Mouse (Mus musculus) forebrain, postnatal 0 days (tissue): ENCODE results near the gene Dpep3. TPM values are rescaled to one million over a fixed set of nuclear protein-coding genes. Genes with fewer than 3 reads are reported as not detected.

Experiments
- ATAC-seq: fragments of 200-750 bp; cut with Nextera tagmentation; 2 replicates; pipeline ENCODE4 v1.8.0; 2017; ENCODE audit warnings: mild to moderate bottlenecking, moderate library complexity
- DNase-seq: peaks from one replicate; pipeline ENCODE4 v3.0.0-alpha.2; 2015
- H3K27ac ChIP-seq: fragments of 300-500 bp; sonication (generic); 2 replicates; pipeline ENCODE4 v1.5.1; 2014; ENCODE audit warnings: low read depth, mild to moderate bottlenecking, antibody characterized with exemption, low read length, moderate library complexity, mixed read lengths
- H3K27me3 ChIP-seq: fragments of 300-500 bp; sonication (generic); 2 replicates; pipeline ENCODE4 v1.6.1; 2014; ENCODE audit warnings: mild to moderate bottlenecking, low read length, mixed read lengths; ENCODE audit not compliant: insufficient read depth
- H3K36me3 ChIP-seq: fragments of 300-500 bp; sonication (generic); 2 replicates; pipeline ENCODE4 v1.6.1; 2014; ENCODE audit warnings: mild to moderate bottlenecking, moderate library complexity; ENCODE audit not compliant: insufficient read depth
- H3K4me1 ChIP-seq: fragments of 300-500 bp; sonication (generic); 2 replicates; pipeline ENCODE4 v1.6.1; 2014; ENCODE audit warnings: antibody characterized with exemption; ENCODE audit not compliant: insufficient read depth
- H3K4me2 ChIP-seq: fragments of 300-500 bp; sonication (generic); 2 replicates; pipeline ENCODE4 v1.6.1; 2014; ENCODE audit warnings: low read depth, mild to moderate bottlenecking, moderate library complexity
- H3K4me3 ChIP-seq: fragments of 300-500 bp; sonication (generic); 2 replicates; pipeline ENCODE4 v1.5.1; 2014; ENCODE audit warnings: low read depth, low read length, mixed read lengths
- H3K9ac ChIP-seq: fragments of 300-500 bp; sonication (generic); 2 replicates; pipeline ENCODE4 v1.6.1; 2014; ENCODE audit warnings: mild to moderate bottlenecking
- H3K9me3 ChIP-seq: fragments of 300-500 bp; sonication (generic); 2 replicates; pipeline ENCODE4 v1.6.1; 2016; ENCODE audit warnings: low read length
- CTCF ChIP-seq: sonication (generic); IDR thresholded peaks from 2 replicates; pipeline ENCODE4 v1.5.1; 2016; ENCODE audit warnings: antibody characterized with exemption, control low read depth, low read depth
- WGBS: fragments of 180-500 bp; shearing (Covaris S2); extraction: QIAGEN DNeasy Blood & Tissue Kit; methylation state at CpG from one replicate; pipeline ENCODE4 v1.1.7; 2014; 5-methylcytosine and 5-hydroxymethylcytosine counted together
- polyA plus RNA-seq: library from polyadenylated mRNA; unstranded; fragments of >200 nt; fragmentation: Nextera tagmentation; extraction: Ambion mirVana; gene quantifications from 2 replicates; pipeline ENCODE4 v1.2.1, GENCODE M21; 2015
- total RNA-seq: library from RNA; depleted of rRNA; stranded (reverse); fragments of >200 nt; gene quantifications from 2 replicates; pipeline ENCODE4 v1.2.3, GENCODE M21; 2014

The Dpep3 gene
- total and polyA plus RNA-seq, 2 experiments from 2014 or later = not detected

DNA sequence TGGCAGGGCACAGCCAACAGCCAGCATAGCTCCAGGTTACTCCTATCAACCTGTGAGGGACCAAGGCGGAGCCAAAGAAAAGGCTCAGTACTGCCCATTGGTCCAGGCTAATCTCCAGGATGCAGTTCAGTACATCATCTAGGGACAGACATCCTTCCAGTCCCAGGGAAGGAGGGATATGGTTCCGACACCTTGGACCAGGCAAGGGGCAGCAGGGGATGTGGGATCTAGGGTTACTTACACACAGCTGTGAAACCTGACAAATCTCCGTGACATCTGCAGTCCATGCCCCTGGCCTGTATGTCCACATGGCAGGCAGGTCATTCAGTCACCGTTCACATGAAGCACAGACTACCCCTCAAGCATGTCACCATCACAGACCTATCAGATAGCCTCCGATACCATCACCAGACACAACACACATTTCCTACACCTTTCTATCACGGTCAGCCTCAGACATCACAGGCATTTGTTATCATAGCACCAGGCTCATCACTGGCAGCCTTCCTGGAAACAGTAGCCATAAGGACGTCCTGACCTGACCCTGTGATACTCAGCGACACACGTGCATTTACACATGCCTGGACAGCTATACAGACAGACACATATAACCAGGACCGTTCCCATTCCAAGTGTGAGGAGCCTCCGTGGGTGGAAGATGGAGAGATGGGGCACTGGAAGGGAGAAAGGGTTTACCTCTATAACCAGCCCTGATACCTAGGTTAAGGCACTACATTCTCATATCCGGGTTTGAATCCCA, 14.5 kb downstream of the Dpep3 start:
- Histone ChIP-seq H3K4me2 (peak overlapping the region; percentile 66), H3K9ac (no peak overlapping the region), H3K27ac (no peak overlapping the region), H3K27me3 (peaks cover 15% of the 10 kb centered on the region), H3K9me3 (no peaks in the 10 kb centered on the region), H3K4me1 (no peaks in the 10 kb centered on the region; the same call in 1 of the 2 replicates), H3K4me3 (peak overlapping the region; percentile 60; the same call in 1 of the 2 replicates), H3K36me3 (no peaks in the 10 kb centered on the region)
- DNase-seq (no peak), ATAC-seq (no peak)
- no peak for TF ChIP-seq CTCF
- 71% methylated on average over 12 of the region's 12 CpGs for WGBS

DNA sequence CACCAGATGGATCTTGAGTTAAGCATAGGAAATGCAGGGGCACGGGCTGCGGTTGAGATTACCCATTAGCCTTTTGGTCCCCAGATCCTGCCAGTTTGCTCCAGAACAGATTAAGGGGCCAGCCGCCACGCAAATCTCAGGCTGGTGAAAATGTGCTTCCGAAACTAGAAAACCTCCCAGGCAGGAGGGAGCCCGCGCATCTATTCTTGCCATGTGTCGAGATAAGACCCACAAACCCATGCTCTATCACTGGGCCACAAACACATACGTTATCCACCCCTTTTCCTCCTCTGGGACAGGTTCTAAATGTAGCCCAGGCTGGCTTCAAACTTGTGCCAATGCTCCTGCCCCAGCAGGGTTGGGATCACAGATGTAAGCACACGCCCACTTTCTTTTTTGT, 17.7 kb downstream of the Dpep3 start:
- H3K36me3 ChIP-seq = no peaks in the 10 kb centered on the region
- ATAC-seq = no peak
- no peak overlapping the region for H3K27ac ChIP-seq
- H3K9me3 ChIP-seq = no peaks in the 10 kb centered on the region
- H3K9ac ChIP-seq = no peak overlapping the region
- no peak for DNase-seq
- no peak overlapping the region for H3K4me3 ChIP-seq
- H3K27me3 ChIP-seq = peaks cover 1% of the 10 kb centered on the region
- no peaks in the 10 kb centered on the region for H3K4me1 ChIP-seq
- WGBS = 88% methylated on average over 10 of the region's 10 CpGs
- TF ChIP-seq CTCF = no peak
- no peak overlapping the region for H3K4me2 ChIP-seq

DNA sequence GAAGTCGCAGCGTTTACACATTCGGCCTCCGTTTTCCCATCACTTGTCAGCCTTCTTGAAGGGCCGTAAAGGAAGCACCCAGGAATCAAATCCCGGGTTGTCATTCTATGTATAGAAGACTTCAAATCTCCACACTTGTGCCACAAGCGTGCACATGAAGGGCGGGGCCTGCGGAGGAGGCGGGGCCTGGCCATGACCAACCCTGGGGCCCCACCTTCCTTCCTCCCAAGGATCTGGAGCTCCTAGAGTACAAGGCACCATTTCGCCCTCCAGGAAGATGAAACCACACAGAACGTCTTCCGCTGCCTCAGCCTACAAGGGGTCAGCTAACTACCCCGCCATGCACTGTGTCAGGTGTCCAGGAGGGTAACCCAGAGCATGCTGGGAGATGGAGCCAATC, 18.1 kb downstream of the Dpep3 start:
- Histone ChIP-seq H3K9ac (no peak overlapping the region), H3K27me3 (no peaks in the 10 kb centered on the region), H3K4me3 (no peak overlapping the region), H3K36me3 (no peaks in the 10 kb centered on the region), H3K4me1 (no peaks in the 10 kb centered on the region), H3K4me2 (no peak overlapping the region), H3K27ac (no peak overlapping the region), H3K9me3 (no peaks in the 10 kb centered on the region)
- DNase-seq (no peak), ATAC-seq (no peak)
- WGBS = 77% methylated on average over 14 of the region's 14 CpGs
- TF ChIP-seq CTCF = no peak

DNA sequence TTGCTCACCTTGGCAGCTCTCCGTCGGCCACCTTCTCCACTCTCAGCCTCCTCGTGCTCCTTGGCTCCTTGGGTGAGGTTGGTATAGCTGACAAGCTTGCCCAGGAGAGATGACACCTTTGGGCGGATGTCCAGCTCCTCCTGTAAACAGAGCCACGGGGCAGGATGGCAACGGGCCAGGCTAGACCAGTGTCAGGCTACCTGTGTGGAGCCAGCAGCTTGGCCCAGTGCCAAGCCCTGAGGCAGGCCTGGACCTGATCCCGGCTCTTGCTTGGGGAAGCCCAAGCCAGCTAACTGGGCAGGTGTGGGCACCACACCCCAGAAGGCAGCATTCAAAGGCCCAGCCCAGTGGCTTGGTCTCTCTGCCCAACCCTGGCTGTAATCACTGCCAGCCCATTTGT, 19.9 kb downstream of the Dpep3 start:
- no peaks in the 10 kb centered on the region for H3K4me1 ChIP-seq
- H3K36me3 ChIP-seq = no peaks in the 10 kb centered on the region
- H3K27ac ChIP-seq = no peak overlapping the region
- no peaks in the 10 kb centered on the region for H3K27me3 ChIP-seq
- TF ChIP-seq CTCF = no peak
- DNase-seq (no peak), ATAC-seq (no peak)
- no peak overlapping the region for H3K9ac ChIP-seq
- no peaks in the 10 kb centered on the region for H3K9me3 ChIP-seq
- H3K4me3 ChIP-seq = no peak overlapping the region
- 70% methylated on average over 7 of the region's 7 CpGs for WGBS
- no peak overlapping the region for H3K4me2 ChIP-seq

DNA sequence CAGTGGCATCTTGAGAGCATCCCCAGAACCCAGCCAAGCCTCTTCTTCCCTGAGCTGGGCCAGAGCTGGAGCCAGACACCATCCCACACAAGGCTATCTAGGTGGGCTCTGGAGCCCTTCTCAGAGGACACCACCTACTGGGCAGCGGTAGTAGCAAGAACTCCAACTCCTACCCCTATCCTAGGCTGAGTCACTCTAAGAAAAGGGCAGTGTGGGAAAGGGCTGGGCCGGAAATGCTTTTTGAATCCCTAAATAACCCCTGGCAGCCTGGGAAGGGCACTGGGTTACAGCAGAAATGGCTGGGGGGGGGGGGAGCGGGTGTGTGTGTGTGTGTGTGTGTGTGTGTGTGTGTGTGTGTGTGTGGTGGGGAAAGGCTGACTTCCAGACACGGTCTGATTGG, 21.4 kb downstream of the Dpep3 start:
- no peak overlapping the region for H3K27ac ChIP-seq
- H3K4me1 ChIP-seq = no peaks in the 10 kb centered on the region
- DNase-seq = no peak
- H3K4me3 ChIP-seq = no peak overlapping the region
- no peaks in the 10 kb centered on the region for H3K9me3 ChIP-seq
- WGBS = 72% methylated on average over 3 of the region's 4 CpGs
- no peaks in the 10 kb centered on the region for H3K27me3 ChIP-seq
- no peaks in the 10 kb centered on the region for H3K36me3 ChIP-seq
- no peak overlapping the region for H3K4me2 ChIP-seq
- H3K9ac ChIP-seq = no peak overlapping the region
- TF ChIP-seq CTCF = no peak
- no peak for ATAC-seq

DNA sequence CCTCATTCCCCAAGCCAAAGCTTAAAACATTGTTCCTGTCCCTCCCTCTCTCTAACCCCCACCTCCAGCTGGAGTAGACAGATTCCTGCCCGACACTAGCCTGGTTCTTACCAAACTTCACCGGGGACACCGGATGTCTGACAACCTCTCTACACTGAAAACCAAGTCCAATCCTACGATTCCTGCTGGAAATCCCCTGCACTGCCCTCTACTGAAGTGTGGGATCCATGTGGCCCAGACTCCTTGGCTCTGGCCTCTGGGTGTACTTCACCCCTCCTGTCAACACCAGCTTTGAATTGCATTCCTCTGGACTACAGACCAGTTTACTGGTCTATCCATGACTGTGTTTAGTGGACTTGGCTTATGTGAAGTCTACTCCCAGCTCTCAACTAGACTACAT, 22.7 kb downstream of the Dpep3 start:
- 90% methylated on average over 4 of the region's 4 CpGs for WGBS
- no peaks in the 10 kb centered on the region for H3K36me3 ChIP-seq
- no peaks in the 10 kb centered on the region for H3K27me3 ChIP-seq
- ATAC-seq (no peak), DNase-seq (no peak)
- H3K9ac ChIP-seq = no peak overlapping the region
- no peaks in the 10 kb centered on the region for H3K4me1 ChIP-seq
- no peak overlapping the region for H3K4me3 ChIP-seq
- H3K27ac ChIP-seq = no peak overlapping the region
- no peak overlapping the region for H3K4me2 ChIP-seq
- no peaks in the 10 kb centered on the region for H3K9me3 ChIP-seq
- TF ChIP-seq CTCF = no peak

DNA sequence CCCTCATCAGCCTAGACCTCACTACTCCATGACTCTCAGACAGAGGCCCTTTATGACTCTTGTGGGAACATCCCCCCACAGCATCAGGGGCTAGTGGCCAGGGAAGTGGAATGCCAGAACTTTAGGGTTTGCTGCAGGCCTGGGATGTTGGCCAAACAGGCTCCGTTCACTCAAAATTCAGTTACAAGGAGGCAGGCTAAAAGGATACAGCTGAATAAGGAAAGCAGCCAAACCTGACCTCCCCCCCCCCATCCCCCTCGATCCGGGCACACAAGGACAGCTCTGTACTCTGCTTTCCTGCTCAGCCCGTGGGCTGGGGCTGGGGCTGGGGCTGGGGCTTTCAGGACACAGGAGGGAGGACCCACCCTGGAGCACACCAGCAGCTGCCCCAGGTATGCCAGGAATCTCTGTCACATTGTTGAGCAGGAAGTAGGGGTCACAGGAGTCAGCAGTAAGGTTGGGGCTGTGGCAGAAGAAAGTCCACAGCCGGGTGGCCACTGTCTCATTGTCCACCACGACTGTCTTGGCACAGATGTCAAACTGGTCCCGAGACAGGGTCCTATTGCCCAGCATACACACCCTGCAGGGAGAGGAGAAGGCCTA, 28.1 kb downstream of the Dpep3 start:
- H3K4me2 ChIP-seq = no peak overlapping the region
- 32% methylated on average over 7 of the region's 7 CpGs for WGBS
- no peaks in the 10 kb centered on the region for H3K36me3 ChIP-seq
- no peaks in the 10 kb centered on the region for H3K27me3 ChIP-seq
- ATAC-seq (peak; percentile 92), DNase-seq (peak; percentile 69)
- no peaks in the 10 kb centered on the region for H3K4me1 ChIP-seq
- H3K9me3 ChIP-seq = no peaks in the 10 kb centered on the region
- no peak overlapping the region for H3K4me3 ChIP-seq
- H3K9ac ChIP-seq = no peak overlapping the region
- H3K27ac ChIP-seq = peak overlapping the region; percentile 57
- TF ChIP-seq CTCF = no peak
